Mouse (Mus musculus): Measurements from ENCODE around the gene Ccdc185.

Ccdc185 gene

GRCm38 (mm10) chr1:182727541-182727940 is 21.4 kb downstream of the Ccdc185 start:
- Histone ChIP-seq H3K36me3 (ENCODE audit: insufficient read depth, low read length) (no peaks in the 10 kb centered on the region), H3K4me3 (replicated peaks; ENCODE audit: low read length) (no peak overlapping the region), H3K4me1 (replicated peaks; ENCODE audit: low read depth, low read length) (no peaks in the 10 kb centered on the region), H3K9me3 (ENCODE audit: low read length) (no peaks in the 10 kb centered on the region), H3K27me3 (ENCODE audit: insufficient read depth, low read length) (peaks cover 8% of the 10 kb centered on the region; the same call in 1 of the 2 replicates)
- TF ChIP-seq POU5F1 (IDR thresholded peaks at IDR 0.05; ENCODE audit: borderline replicate concordance, low read length) (no peak), CTCF (conservative IDR thresholded peaks at IDR 0.05; ENCODE audit: low read length) (no peak), NANOG (IDR thresholded peaks at IDR 0.05; ENCODE audit: borderline replicate concordance, low read length) (no peak)

GRCm38 (mm10) chr1:182714236-182714935 is 34.6 kb downstream of the Ccdc185 start:
- no peak for TF ChIP-seq CTCF (conservative IDR thresholded peaks at IDR 0.05; ENCODE audit: low read length)
- no peak for TF ChIP-seq POU5F1 (IDR thresholded peaks at IDR 0.05; ENCODE audit: borderline replicate concordance, low read length)
- TF ChIP-seq NANOG (IDR thresholded peaks at IDR 0.05; ENCODE audit: borderline replicate concordance, low read length), result no peak
- H3K4me1 ChIP-seq (replicated peaks; ENCODE audit: low read depth, low read length), result no peaks in the 10 kb centered on the region
- no peaks in the 10 kb centered on the region for H3K36me3 ChIP-seq (ENCODE audit: insufficient read depth, low read length)
- no peak overlapping the region for H3K4me3 ChIP-seq (replicated peaks; ENCODE audit: low read length)
- no peaks in the 10 kb centered on the region for H3K9me3 ChIP-seq (ENCODE audit: low read length)
- no peaks in the 10 kb centered on the region; the same call in 1 of the 2 replicates for H3K27me3 ChIP-seq (ENCODE audit: insufficient read depth, low read length)

GRCm38 (mm10) chr1:182711360-182711933 is 37.5 kb downstream of the Ccdc185 start:
- Histone ChIP-seq H3K27me3 (ENCODE audit: insufficient read depth, low read length) (no peaks in the 10 kb centered on the region; the same call in 1 of the 2 replicates), H3K9me3 (ENCODE audit: low read length) (peaks cover 16% of the 10 kb centered on the region), H3K36me3 (ENCODE audit: insufficient read depth, low read length) (no peaks in the 10 kb centered on the region), H3K4me3 (replicated peaks; ENCODE audit: low read length) (no peak overlapping the region), H3K4me1 (replicated peaks; ENCODE audit: low read depth, low read length) (no peaks in the 10 kb centered on the region)
- TF ChIP-seq CTCF (conservative IDR thresholded peaks at IDR 0.05; ENCODE audit: low read length) (no peak), POU5F1 (IDR thresholded peaks at IDR 0.05; ENCODE audit: borderline replicate concordance, low read length) (no peak), NANOG (IDR thresholded peaks at IDR 0.05; ENCODE audit: borderline replicate concordance, low read length) (no peak)

GRCm38 (mm10) chr1:182707459-182707858 is 41.5 kb downstream of the Ccdc185 start:
- H3K4me3 ChIP-seq (replicated peaks; ENCODE audit: low read length), result no peak overlapping the region
- no peak for TF ChIP-seq CTCF (conservative IDR thresholded peaks at IDR 0.05; ENCODE audit: low read length)
- no peak for TF ChIP-seq POU5F1 (IDR thresholded peaks at IDR 0.05; ENCODE audit: borderline replicate concordance, low read length)
- TF ChIP-seq NANOG (IDR thresholded peaks at IDR 0.05; ENCODE audit: borderline replicate concordance, low read length), result no peak
- H3K9me3 ChIP-seq (ENCODE audit: low read length), result peaks cover 33% of the 10 kb centered on the region
- no peaks in the 10 kb centered on the region for H3K4me1 ChIP-seq (replicated peaks; ENCODE audit: low read depth, low read length)
- no peaks in the 10 kb centered on the region for H3K36me3 ChIP-seq (ENCODE audit: insufficient read depth, low read length)
- no peaks in the 10 kb centered on the region; the same call in 1 of the 2 replicates for H3K27me3 ChIP-seq (ENCODE audit: insufficient read depth, low read length)

GRCm38 (mm10) chr1:182704882-182705281 is 44.1 kb downstream of the Ccdc185 start:
- Histone ChIP-seq H3K36me3 (ENCODE audit: insufficient read depth, low read length) (no peaks in the 10 kb centered on the region), H3K9me3 (ENCODE audit: low read length) (peaks cover 33% of the 10 kb centered on the region), H3K4me3 (replicated peaks; ENCODE audit: low read length) (no peak overlapping the region), H3K4me1 (replicated peaks; ENCODE audit: low read depth, low read length) (peaks cover 6% of the 10 kb centered on the region), H3K27me3 (ENCODE audit: insufficient read depth, low read length) (no peaks in the 10 kb centered on the region; the same call in 1 of the 2 replicates)
- TF ChIP-seq NANOG (IDR thresholded peaks at IDR 0.05; ENCODE audit: borderline replicate concordance, low read length) (no peak), POU5F1 (IDR thresholded peaks at IDR 0.05; ENCODE audit: borderline replicate concordance, low read length) (no peak), CTCF (conservative IDR thresholded peaks at IDR 0.05; ENCODE audit: low read length) (no peak)

DNA sequence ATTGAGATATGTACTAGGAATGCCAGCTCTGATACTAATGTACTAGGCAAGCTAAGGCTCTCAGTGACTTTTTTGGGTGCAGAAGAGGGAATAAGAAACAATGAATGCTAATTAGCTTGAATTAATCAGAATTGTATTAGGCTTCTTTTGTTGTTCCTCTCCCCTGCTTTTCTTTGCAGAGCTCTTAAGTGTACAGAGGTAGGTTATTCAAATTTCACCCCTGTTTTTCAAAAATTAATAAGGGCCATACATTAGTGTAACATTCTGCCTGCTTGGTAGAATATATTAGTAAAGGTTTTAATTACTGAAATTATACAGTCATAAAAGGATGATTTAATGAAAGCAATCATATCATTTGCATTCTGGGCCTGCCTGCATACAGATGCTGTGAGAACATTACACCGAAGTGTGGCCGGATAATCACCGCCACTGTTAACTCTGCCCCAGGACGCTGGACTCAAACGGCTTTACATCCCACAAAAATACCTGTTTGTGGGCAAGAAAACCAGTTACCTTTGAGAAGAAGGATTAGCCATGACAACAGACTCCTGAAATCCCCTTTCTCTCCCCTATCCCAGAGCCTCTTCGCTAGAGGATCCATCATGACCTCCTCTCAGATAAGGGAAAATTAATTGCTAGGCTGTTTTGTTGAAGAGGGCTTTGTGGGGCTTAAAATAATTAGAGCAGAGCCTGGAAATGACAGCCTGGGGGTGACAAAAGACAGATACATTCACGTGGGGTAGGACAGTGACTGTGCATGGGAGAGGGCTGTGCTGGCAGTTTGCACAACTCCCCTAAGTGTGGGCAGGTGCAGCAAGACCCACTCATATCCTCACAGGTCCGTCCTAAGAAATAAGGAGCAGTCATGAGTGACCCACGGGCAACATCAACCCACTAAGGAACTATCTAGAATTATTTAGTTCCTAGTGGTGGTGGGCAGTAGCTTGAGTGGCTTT is 49.3 kb downstream of the Ccdc185 start:
- no peaks in the 10 kb centered on the region; the same call in 1 of the 2 replicates for H3K27me3 ChIP-seq (ENCODE audit: insufficient read depth, low read length)
- H3K9me3 ChIP-seq (ENCODE audit: low read length), result peaks cover 16% of the 10 kb centered on the region
- no peak overlapping the region for H3K4me3 ChIP-seq (replicated peaks; ENCODE audit: low read length)
- TF ChIP-seq POU5F1 (IDR thresholded peaks at IDR 0.05; ENCODE audit: borderline replicate concordance, low read length), result no peak
- no peak for TF ChIP-seq NANOG (IDR thresholded peaks at IDR 0.05; ENCODE audit: borderline replicate concordance, low read length)
- no peak for TF ChIP-seq CTCF (conservative IDR thresholded peaks at IDR 0.05; ENCODE audit: low read length)
- H3K36me3 ChIP-seq (ENCODE audit: insufficient read depth, low read length), result no peaks in the 10 kb centered on the region
- H3K4me1 ChIP-seq (replicated peaks; ENCODE audit: low read depth, low read length), result peaks cover 6% of the 10 kb centered on the region

Data from E14TG2a.4 (cell line).